Mouse (Mus musculus): ENCODE measurements around the gene Tbcel. TPM values are rescaled to one million over a fixed set of nuclear protein-coding genes. Genes with fewer than 3 reads are reported as not detected.

The Tbcel gene
- polyA plus RNA-seq, 1 experiment from 2014 or later, result 4.7 TPM

DNA sequence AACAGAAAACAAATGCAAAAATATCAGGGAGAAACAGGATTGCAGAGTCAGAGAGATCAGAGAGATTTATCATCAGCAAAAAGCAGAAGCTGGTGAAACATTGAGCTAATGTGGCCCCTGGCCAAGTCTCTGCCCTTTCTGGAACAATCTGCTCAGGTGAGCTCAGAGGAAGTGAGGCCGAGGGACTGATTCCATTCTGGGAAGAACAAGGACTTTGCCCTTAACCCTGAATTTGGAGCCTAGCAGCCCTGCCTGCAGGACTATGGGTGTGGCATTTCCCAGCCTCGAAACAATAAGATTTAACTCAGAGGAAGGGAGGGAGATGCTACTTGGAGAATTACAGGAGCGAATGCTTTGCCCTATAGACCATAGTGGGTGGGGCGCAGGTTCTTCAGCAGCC lies 4.7 kb upstream of the Tbcel start:
- Histone ChIP-seq H3K4me3 (no peak overlapping the region), H3K27ac (replicated peaks) (no peak overlapping the region), H3K9ac (no peak overlapping the region), H3K4me1 (replicated peaks) (0 out of 2 replicates have a peak, but pooled peaks cover 3% of the 10 kb centered on the region), H3K4me2 (no peak overlapping the region), H3K36me3 (no peaks in the 10 kb centered on the region), H3K27me3 (no peaks in the 10 kb centered on the region), H3K9me3 (no peaks in the 10 kb centered on the region)
- no peak for ATAC-seq (ENCODE audit: low FRiP score, low read depth)
- WGBS, result 76% methylated on average over 4 of the region's 4 CpGs

DNA sequence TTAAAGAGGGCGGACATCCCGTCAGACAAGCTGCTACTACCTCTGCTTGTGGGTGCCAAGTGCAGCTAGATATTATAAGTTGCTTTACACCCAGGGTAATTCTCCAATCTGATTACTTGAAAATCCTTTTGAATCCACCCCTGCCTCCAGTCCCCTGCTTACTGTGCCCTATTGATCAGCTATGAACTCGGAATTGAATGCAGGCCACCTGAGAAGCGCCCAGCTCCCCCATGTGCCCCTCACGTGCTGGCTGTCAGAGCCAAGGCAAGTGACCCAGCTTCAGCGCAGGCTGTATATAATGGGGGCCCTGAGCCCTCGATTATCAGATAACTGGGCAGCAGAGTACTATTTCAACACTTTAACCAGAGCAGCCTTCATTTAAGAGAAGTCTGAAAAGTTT lies 626 bp upstream of the Tbcel start:
- no peaks in the 10 kb centered on the region for H3K27me3 ChIP-seq
- no peak overlapping the region for H3K9ac ChIP-seq
- WGBS, result 70% methylated on average over 7 of the region's 7 CpGs
- H3K4me3 ChIP-seq, result no peak overlapping the region
- ATAC-seq (ENCODE audit: low FRiP score, low read depth), result no peak
- H3K4me1 ChIP-seq (replicated peaks), result 0 out of 2 replicates have a peak, but pooled peaks cover under 1% of the 10 kb centered on the region
- no peak overlapping the region for H3K4me2 ChIP-seq
- no peak overlapping the region for H3K27ac ChIP-seq (replicated peaks)
- no peaks in the 10 kb centered on the region for H3K9me3 ChIP-seq
- H3K36me3 ChIP-seq, result no peaks in the 10 kb centered on the region

DNA sequence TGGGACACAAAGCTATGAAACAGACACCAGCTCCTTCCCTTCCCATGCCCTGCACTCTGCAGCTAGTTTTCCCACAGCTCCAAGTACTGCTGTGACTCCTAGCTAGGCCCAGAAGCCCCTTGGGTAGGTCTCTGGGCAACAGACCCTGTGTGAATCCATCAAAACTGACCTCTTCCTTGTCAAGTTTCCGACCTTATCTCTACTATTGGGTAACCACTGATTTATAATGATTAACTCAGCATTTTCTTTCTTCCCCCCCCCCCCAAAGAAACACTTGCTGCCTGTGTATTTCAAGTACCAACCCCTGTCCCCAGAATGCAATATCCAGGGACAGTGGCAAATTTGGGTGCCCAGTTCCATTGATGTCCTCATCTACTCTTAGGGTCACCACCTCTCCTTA lies 587 bp downstream of the Tbcel start:
- no peak overlapping the region for H3K4me2 ChIP-seq
- WGBS, result 68% methylated on average over 1 of the region's 1 CpGs
- no peaks in the 10 kb centered on the region for H3K9me3 ChIP-seq
- H3K27ac ChIP-seq (replicated peaks), result no peak overlapping the region
- no peaks in the 10 kb centered on the region for H3K27me3 ChIP-seq
- no peak for ATAC-seq (ENCODE audit: low FRiP score, low read depth)
- H3K4me3 ChIP-seq, result no peak overlapping the region
- no peaks in the 10 kb centered on the region for H3K4me1 ChIP-seq (replicated peaks)
- no peaks in the 10 kb centered on the region for H3K36me3 ChIP-seq
- H3K9ac ChIP-seq, result no peak overlapping the region

DNA sequence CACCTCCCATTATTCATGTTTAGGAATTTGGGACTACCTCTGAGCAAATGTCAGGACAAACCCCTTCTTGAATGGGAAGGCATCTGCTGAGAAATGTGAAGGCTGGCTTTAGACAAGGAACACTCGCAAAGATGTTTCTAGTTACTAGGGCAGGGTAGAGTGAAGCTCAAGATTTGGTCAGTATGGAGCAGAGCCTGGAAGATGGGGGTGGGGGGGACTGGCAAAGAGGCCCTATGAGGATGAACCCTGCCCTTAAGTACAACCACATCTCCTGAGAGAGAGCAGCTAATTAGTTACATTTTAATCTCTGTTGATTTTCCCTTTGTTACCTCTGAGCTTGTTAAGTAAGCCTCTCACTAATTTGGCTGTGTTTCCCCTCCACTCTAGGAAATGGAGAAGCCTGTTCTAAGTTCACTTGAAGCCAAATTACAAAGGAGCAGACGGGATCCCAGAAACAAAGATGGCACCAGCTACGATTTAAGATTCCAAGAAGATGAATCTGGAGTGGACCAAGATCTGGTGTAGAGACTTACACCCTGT lies 2.6 kb downstream of the Tbcel start:
- H3K27me3 ChIP-seq, result no peaks in the 10 kb centered on the region
- WGBS, result 74% methylated on average over 3 of the region's 3 CpGs
- H3K9me3 ChIP-seq, result no peaks in the 10 kb centered on the region
- H3K36me3 ChIP-seq, result no peaks in the 10 kb centered on the region
- H3K4me2 ChIP-seq, result no peak overlapping the region
- no peak overlapping the region for H3K4me3 ChIP-seq
- no peak overlapping the region for H3K9ac ChIP-seq
- H3K27ac ChIP-seq (replicated peaks), result no peak overlapping the region
- H3K4me1 ChIP-seq (replicated peaks), result no peaks in the 10 kb centered on the region
- ATAC-seq (ENCODE audit: low FRiP score, low read depth), result no peak

DNA sequence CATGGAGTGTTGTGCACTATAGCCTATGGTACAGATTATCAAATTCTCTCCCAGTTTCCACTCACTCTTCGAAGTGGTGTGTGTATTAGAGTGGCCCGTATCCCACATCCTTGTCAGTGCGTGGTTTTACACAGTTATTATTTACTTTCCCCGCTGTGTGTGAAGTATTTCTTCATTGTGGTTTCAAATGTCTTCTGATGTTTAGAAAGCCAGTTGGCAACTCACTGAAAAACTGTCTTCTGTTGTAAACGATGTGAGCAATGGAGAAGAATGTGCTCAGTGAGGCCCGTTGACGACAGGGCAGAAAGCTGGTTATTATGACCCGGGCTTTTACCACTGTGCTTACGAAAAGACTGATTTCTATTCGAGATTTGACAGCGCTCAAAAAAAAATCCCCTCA lies 3.0 kb downstream of the Tbcel start:
- ATAC-seq (ENCODE audit: low FRiP score, low read depth), result no peak
- Histone ChIP-seq H3K9ac (no peak overlapping the region), H3K4me1 (replicated peaks) (no peaks in the 10 kb centered on the region), H3K36me3 (no peaks in the 10 kb centered on the region), H3K4me2 (no peak overlapping the region), H3K27ac (replicated peaks) (no peak overlapping the region), H3K9me3 (no peaks in the 10 kb centered on the region), H3K4me3 (no peak overlapping the region), H3K27me3 (no peaks in the 10 kb centered on the region)
- WGBS, result 64% methylated on average over 11 of the region's 11 CpGs

DNA sequence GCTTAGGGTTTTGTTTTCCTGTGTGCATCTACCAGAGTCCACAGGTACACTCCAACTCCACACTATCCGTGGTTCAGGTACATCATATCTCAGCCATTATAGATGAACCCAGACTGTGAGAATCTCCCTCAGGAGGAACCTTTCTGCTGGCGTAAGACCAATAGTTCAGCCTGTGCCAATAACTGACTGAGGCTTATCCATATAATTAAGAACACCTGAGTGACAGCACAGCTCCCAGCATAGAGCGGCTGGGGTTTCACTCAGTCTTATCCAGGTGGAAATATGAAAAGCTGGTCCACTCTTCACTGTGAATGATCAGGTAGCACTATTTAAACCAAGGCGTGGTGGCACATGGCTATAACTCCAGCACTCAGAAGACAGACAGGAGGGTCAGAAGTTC lies 3.9 kb downstream of the Tbcel start:
- WGBS, result 77% methylated on average over 4 of the region's 4 CpGs
- Histone ChIP-seq H3K9me3 (no peaks in the 10 kb centered on the region), H3K9ac (no peak overlapping the region), H3K4me1 (replicated peaks) (no peaks in the 10 kb centered on the region), H3K4me2 (no peak overlapping the region), H3K36me3 (no peaks in the 10 kb centered on the region), H3K27me3 (no peaks in the 10 kb centered on the region), H3K4me3 (no peak overlapping the region), H3K27ac (replicated peaks) (no peak overlapping the region)
- no peak for ATAC-seq (ENCODE audit: low FRiP score, low read depth)

DNA sequence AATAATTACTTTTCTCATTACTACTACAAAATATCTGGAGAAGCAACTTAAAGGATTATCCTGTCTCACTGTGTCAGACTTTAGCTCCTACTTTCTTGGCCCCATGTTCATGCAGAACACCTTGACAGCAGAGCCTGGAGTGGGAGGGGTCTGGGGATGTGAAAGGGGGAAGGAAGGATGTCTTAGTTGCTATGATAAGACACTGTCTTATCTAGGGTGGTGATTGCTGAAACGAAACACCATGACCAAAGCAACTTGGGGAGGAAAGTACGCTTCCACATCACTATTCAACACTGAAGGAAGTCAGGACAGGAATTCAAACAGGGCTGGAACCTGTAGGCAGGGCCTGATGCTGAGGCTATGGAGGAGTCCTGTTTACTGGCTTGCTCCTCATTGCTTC lies 11.3 kb downstream of the Tbcel start:
- no peaks in the 10 kb centered on the region for H3K9me3 ChIP-seq
- H3K36me3 ChIP-seq, result no peaks in the 10 kb centered on the region
- no peaks in the 10 kb centered on the region for H3K27me3 ChIP-seq
- WGBS, result 91% methylated on average over 2 of the region's 2 CpGs
- H3K4me1 ChIP-seq (replicated peaks), result no peaks in the 10 kb centered on the region
- H3K9ac ChIP-seq, result no peak overlapping the region
- H3K27ac ChIP-seq (replicated peaks), result no peak overlapping the region
- no peak overlapping the region for H3K4me3 ChIP-seq
- no peak for ATAC-seq (ENCODE audit: low FRiP score, low read depth)
- no peak overlapping the region for H3K4me2 ChIP-seq

DNA sequence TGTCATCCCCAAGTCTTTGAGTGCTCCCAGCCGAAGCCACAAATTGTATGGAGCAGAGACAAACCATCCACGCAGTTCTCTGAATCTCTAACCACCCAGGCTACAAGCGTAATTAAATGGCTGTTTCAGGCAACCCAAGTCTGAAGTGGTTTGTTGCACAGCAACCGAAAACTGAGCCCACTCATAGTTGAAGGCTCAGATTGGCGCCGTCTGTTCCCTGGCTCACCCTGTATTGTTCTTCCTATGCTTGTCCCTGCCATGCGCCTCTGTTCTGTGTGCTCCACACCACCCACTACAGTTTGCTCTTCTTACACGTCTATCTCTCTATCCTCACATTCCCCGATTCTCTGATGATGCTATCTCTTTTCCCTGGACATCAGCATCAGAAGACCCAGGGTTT lies 15.8 kb downstream of the Tbcel start:
- no peak overlapping the region for H3K27ac ChIP-seq (replicated peaks)
- 81% methylated on average over 9 of the region's 9 CpGs for WGBS
- no peak overlapping the region for H3K9ac ChIP-seq
- no peak overlapping the region for H3K4me3 ChIP-seq
- H3K4me1 ChIP-seq (replicated peaks), result no peaks in the 10 kb centered on the region; the same call in 1 of the 2 replicates
- no peak overlapping the region for H3K4me2 ChIP-seq
- no peak for ATAC-seq (ENCODE audit: low FRiP score, low read depth)
- H3K9me3 ChIP-seq, result no peaks in the 10 kb centered on the region
- H3K27me3 ChIP-seq, result no peaks in the 10 kb centered on the region
- no peaks in the 10 kb centered on the region for H3K36me3 ChIP-seq

DNA sequence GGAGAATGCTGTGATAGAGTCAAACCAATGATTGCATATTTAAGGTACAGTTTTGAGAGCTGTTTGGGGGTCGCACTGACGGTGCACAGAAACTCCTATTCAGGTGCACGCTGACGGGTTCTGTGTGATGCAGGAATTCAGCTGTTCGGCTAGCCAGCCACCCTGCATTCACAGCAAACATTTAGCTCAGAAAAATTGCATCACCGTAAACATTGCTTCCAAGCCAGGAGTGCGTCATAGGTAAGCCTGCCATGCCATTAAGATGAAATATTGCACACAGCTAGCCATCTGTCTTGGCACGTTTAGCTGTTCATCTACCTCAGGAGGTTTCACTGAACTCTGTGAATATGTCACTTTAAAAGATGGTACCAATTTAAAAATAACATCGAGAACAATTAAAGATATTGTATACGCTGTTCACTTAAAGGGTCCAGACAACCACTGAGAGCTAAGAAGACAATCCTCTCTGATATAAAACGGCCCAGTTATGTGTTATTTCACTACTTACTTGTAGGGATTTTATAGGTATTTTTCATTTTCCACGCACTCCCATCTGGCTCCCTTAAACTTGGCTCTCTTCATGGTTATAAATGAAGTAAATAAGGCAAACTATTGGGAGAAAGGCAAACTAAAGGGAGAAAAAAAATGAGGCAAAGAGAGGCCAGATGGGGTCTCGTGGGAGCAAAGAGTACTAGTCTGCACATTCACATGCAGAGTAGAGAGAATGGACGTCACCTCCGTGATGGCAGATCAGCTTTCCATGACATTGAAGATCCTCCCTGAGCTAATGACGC lies 16.8 kb downstream of the Tbcel start:
- Histone ChIP-seq H3K9ac (no peak overlapping the region), H3K27me3 (no peaks in the 10 kb centered on the region), H3K4me3 (no peak overlapping the region), H3K36me3 (no peaks in the 10 kb centered on the region), H3K4me2 (no peak overlapping the region), H3K27ac (replicated peaks) (no peak overlapping the region), H3K4me1 (replicated peaks) (no peaks in the 10 kb centered on the region; the same call in 1 of the 2 replicates), H3K9me3 (no peaks in the 10 kb centered on the region)
- 71% methylated on average over 16 of the region's 16 CpGs for WGBS
- no peak for ATAC-seq (ENCODE audit: low FRiP score, low read depth)

DNA sequence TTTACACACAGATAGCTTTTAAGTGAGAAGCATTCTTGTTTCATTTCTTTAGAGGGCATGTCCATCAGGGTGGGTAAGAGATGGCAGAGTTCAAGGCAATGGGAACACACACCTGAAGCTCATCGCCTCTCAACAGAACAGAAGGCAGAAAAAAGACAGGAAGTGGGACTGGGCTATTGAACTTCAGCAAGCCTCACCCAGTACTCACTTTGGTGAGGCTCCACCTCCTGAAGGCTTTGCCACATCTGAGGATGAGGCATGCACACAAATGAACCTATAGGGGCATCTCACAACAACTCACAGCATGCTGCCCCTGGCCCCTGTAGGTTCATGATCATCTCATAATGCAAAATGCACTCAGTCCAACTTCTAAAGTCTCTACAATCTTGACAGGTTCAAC lies 19.5 kb downstream of the Tbcel start:
- no peaks in the 10 kb centered on the region for H3K36me3 ChIP-seq
- H3K27ac ChIP-seq (replicated peaks), result no peak overlapping the region
- H3K4me2 ChIP-seq, result no peak overlapping the region
- no peak overlapping the region for H3K4me3 ChIP-seq
- no peak overlapping the region for H3K9ac ChIP-seq
- 89% methylated on average over 1 of the region's 1 CpGs for WGBS
- H3K4me1 ChIP-seq (replicated peaks), result no peaks in the 10 kb centered on the region; the same call in 1 of the 2 replicates
- H3K9me3 ChIP-seq, result no peaks in the 10 kb centered on the region
- no peaks in the 10 kb centered on the region for H3K27me3 ChIP-seq
- ATAC-seq (ENCODE audit: low FRiP score, low read depth), result no peak

DNA sequence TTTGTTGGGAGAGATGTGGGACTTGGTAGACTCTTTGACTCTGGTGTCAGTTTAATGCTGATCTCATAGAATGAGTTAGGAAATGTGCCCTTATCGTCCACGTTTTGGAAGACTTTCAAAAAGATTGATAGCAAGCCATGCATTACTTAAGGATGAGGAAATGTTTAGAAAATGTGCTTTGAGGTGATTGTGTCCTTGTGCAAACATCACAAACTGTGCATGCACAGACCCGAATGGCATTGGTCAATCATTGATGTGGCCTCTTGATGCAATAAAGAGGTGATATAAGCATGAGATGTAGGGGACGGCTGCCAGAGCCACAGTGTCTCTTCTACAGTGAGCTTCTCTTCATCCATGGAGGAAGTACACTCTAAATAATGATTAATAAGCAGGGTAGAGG lies 20.7 kb downstream of the Tbcel start:
- Histone ChIP-seq H3K4me1 (replicated peaks) (no peaks in the 10 kb centered on the region; the same call in 1 of the 2 replicates), H3K36me3 (no peaks in the 10 kb centered on the region), H3K4me2 (no peak overlapping the region), H3K9ac (no peak overlapping the region), H3K27me3 (no peaks in the 10 kb centered on the region), H3K4me3 (no peak overlapping the region), H3K9me3 (no peaks in the 10 kb centered on the region), H3K27ac (replicated peaks) (no peak overlapping the region)
- no peak for ATAC-seq (ENCODE audit: low FRiP score, low read depth)
- WGBS, result 71% methylated on average over 4 of the region's 4 CpGs

DNA sequence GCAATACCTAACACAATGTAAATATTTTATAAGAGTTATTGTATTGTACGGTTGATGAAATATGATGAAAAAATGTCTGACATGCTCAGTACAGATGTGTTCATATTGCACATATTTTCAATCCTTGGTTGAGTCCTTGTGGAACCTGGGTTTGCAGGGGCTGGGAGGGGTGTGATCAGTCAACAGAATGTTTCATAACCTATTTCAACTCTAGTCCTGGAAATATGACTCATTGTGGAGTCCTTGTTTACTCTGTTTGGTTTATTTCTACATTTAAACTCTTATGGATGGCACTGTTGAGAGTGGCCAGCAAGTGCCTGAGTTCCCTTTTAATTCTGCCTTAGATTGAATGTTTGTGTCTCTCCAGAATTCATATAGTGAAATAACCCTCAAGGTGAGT lies 22.9 kb downstream of the Tbcel start:
- Histone ChIP-seq H3K4me2 (no peak overlapping the region), H3K36me3 (no peaks in the 10 kb centered on the region), H3K9me3 (no peaks in the 10 kb centered on the region), H3K4me1 (replicated peaks) (no peaks in the 10 kb centered on the region), H3K9ac (no peak overlapping the region), H3K4me3 (no peak overlapping the region), H3K27me3 (no peaks in the 10 kb centered on the region), H3K27ac (replicated peaks) (no peak overlapping the region)
- 98% methylated on average over 1 of the region's 1 CpGs for WGBS
- ATAC-seq (ENCODE audit: low FRiP score, low read depth), result no peak

DNA sequence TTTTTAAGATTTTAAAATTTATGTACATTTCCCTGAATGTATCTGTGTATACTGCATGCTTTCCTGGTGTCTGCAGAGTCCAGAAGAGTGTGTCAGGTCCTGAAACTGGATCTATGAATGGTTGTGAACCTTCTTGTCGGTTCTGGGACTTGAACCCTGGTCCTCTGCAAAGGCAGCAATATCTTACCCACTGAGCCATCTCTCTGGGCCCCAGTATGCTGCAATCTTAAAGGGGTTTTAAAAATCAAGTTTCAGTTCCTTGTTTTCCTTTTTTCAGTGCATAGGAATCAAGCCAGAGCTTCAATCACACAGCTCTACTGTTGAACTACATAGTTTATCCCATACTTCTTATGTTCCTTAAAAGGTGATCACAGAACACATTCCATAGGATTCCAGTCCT lies 24.7 kb downstream of the Tbcel start:
- Histone ChIP-seq H3K4me3 (no peak overlapping the region), H3K36me3 (no peaks in the 10 kb centered on the region), H3K9ac (no peak overlapping the region), H3K27ac (replicated peaks) (no peak overlapping the region), H3K9me3 (no peaks in the 10 kb centered on the region), H3K4me2 (no peak overlapping the region), H3K4me1 (replicated peaks) (no peaks in the 10 kb centered on the region), H3K27me3 (no peaks in the 10 kb centered on the region)
- ATAC-seq (ENCODE audit: low FRiP score, low read depth), result no peak
- 97% methylated on average over 1 of the region's 1 CpGs for WGBS

Data from hindbrain, embryonic 15.5 days (tissue).